Mouse (Mus musculus) urinary bladder, postnatal 10 days (tissue): ENCODE data around the gene F2r.
A peak's percentile ranks its signal among the peaks of the same experiment; 100 is the strongest.

Experiments used
- DNase-seq: peaks from one replicate; pipeline ENCODE4 v3.0.0; 2022; ENCODE audit warnings: low spot score

The F2r gene

DNA sequence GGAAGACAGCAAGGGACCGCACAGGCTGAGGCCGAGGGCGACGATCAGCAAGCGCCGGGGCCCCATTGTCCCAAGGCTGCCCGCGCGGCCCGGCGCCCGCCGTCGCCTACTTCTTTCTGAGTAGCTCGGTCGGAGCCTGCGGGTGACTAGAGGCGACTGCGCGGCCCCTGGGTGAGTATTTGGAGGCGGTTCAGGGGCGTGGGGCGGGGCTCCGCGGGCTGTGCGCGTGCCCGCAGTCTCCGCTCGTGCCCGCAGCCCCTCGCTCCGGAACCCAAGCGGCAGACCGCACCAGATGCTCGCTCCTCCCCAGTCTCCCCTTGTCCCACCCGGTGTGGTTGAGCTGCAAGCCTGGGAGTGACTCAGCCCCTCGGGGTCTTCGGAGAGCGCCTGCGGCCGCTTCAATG is at the start of gene F2r:
TSS of gene F2r (minus strand) at position 179 of the 404 bp plus-strand sequence.
- peak; percentile 25 for DNase-seq

DNA sequence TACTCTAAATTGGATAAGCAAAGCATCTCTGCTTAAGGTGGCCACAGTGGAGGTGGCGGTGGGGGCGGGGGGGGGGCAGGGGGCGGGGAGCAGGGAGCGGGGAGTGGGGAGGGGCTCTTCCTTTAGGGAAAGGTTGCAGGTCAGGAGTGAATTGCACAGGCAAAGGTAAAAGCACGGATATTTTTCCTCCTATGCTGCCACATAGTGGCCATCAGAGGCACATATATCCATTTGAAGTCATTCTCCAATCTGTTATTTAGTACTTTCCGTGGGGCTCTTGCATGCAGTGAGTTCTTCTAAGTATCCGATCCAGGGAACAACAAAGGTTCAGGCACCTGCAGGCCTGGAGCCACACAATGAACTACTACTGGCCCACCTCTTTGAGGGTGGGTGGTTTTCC is 49.0 kb upstream of the F2r start:
- no peak for DNase-seq

DNA sequence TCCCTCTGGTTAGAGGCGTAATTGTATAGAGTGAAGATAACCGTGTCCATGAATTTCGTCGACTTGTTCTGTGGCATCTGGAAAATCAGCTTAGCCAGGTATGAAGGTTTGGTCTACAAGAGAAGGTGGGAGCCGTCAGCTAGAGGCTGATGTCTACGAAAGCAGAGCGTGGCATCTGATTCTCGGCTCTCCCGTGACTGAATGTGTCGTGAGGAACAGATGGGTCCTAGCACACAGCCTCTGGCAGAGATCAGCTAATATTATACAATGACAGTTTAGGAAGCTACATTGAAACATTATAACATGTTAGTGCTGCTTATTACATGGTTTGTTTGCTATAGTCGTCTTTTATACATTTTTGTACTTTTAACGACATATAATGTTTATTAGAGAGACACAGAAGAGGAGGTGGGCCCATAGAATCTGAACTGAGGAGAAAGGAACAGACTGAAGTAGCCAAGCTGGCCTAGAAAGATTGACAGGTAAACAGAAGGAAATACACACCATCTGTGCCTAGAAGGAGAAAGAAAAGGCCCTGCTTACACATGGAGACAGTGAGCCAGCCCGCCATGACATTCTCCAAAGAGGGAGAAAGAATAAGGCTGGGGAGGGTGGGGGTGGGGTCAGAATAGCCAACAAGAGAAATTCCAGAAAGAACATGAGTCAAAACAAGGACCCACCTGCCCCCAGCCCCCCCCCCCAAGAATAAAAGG is 47.5 kb upstream of the F2r start:
- no peak for DNase-seq

GRCm38 (mm10) chr13:95663834-95664233 is 45.5 kb upstream of the F2r start:
- DNase-seq = no peak

DNA sequence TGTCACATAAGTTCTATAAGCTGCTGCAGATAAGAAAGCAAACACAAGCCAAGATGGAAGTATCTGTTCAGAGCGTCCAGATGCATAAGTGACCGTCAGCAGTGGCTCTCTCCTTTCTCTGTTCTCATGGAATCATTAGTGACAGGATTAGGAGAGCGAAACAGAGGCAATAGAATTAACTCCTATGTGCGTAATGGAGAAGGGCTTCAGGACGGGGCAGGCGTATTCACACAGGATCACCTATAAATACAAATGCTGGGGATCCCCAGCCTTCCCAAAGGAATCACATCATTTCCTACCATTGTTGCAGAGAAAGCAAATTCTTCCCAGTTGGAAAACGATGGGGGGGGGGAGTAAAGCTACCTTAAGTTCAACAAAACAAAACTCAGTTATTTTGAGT is 41.1 kb upstream of the F2r start:
- DNase-seq = no peak

- no peak for DNase-seq
These were observed 38.9 kb upstream of the F2r start for GRCm38 (mm10) chr13:95657171-95657570.

DNA sequence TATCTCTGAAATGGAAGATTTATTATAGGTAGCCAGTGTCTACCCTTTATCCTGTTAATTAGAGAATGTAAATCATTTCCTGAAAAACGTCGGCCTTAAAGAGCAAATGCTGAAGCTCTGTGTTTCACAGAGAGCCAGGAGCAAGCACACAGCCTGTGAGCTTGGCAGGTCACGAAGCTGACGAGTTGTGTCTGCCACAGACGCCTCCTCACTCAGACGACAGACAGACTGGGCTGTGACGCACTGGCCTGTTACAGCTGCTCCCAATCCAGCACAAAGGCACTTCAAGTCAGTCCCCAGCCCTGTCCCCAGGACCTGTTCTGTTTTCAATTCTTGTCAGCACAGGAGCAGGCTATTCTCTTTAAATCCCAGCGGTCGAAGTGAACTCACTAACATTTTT is 37.0 kb upstream of the F2r start:
- no peak for DNase-seq

GRCm38 (mm10) chr13:95653696-95654095 is 35.4 kb upstream of the F2r start:
- no peak for DNase-seq

- DNase-seq = no peak
These were observed 33.8 kb upstream of the F2r start for GRCm38 (mm10) chr13:95651870-95652668.

- no peak for DNase-seq
These were observed 31.7 kb upstream of the F2r start for GRCm38 (mm10) chr13:95649941-95650340.

DNA sequence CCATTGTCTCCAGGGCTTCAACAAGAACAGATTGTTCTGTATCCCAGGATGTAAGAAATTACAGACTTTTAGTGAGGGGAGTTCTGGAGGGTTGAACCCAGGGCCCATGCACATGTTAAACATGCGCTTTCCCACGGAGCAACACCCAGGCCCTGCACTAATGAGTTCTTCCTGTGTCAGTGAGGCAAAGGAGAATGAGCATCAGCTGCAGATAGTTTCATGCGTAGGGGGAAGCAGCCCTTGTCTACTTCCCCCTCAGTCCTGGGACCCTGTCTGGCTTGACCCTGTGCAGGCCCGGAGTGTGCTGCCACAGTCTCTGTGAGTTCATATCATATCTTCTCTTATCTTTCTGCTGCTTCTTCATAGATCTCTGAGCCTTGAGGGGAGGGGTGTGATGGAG is 29.0 kb upstream of the F2r start:
- no peak for DNase-seq

- DNase-seq = no peak
These were observed 28.4 kb upstream of the F2r start for GRCm38 (mm10) chr13:95646687-95647111.

- DNase-seq = no peak
These were observed 25.5 kb upstream of the F2r start for GRCm38 (mm10) chr13:95643740-95644139.

DNA sequence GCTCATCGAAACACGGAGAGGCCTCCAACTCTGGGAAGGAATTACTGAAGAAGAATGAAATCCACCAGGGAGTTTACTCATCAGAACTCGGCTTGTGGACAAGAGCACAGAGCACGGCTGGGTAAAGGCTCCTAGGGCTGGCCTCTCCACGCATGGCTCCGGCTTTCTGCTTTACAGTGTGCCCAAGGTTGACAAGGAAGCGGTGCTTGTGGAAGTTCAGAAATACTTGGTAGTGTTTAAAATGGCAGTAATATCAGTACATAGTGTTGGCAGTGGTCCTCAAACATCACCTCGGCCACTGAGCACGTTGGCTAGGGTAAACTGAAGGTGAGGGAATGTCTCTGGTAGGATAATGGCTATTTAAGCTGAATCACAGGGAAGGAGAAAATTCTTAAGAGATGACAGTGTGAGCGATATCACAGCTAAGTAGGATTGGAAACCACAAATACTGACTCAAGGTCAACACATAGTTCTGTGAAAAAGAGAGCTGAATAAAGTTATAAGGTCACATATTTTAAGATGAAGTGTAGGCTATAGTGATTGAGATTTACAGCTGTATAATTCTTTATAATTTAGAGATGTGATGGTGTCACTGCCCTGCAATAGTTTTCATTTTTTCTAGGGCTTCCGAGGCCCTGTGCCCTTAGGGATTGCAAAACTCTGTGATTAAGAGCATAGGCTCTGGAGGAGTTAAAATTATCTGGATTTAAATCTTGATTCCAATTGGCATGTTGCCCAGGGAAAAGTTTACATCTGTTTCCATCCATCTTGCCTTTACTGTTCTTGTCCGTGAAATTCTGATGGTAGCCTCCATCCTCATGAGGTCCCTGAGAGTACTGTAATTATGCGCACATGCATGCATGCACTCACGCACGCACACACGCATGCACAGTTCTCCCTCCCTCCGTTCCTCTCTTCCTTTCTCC is 23.0 kb upstream of the F2r start:
- no peak for DNase-seq

DNA sequence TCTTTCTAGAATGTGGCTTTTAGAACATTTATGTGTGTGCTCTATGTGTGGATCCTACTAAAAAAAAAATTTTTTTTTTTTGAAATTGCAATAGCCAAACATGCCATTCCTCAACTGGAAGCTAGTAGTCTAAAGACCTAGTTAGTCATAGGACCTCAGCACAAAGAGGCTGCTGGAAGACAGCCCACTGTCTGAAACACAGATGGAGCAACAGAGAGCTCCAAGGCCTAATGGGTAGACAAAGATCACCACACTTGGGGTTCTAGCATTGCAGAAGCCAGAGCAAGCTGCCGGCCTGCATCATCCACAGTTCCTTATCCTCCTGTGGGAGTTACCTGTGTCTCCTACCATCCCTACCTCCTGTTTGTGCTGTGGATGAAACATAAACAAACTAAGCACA is 22.1 kb upstream of the F2r start:
- DNase-seq = no peak

DNA sequence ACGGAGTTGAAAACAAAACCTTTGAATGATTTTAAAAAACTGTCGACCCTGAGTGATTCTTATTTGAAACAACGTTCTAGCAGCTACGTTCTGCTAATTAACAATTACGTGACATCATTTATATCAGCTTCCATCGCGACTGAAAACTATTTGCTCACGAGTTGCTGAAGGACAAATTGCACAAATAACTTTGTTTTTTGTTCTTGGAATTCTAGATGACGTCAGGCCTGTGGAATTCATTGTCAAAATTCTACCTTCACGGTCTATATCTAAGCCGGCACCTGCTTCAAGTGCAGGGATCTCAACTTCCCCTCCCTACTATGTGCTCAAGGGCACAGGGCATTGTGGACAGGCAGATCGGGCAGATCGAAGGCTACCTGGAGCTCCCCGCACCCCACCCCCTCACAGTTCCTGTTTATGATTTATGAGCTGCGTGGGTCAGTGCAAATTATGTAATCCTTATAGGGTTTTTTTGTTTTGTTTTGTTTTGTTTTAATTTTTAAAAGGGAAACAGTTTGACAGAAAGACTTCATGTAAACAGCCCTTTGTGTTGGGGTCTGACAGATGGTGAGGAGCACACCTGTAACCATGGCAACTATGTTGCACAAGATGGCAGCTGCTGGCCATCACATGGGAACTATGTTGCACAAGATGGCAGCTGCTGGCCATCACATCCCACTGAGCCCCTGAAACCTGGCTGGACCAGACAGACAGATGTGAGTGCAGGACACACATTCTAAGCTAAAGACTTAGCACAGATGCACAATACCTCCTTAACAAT is 21.2 kb upstream of the F2r start:
- no peak for DNase-seq

GRCm38 (mm10) chr13:95638894-95639293 is 20.6 kb upstream of the F2r start:
- DNase-seq = no peak

GRCm38 (mm10) chr13:95637737-95638136 is 19.4 kb upstream of the F2r start:
- DNase-seq = no peak

GRCm38 (mm10) chr13:95635301-95635700 is 17.0 kb upstream of the F2r start:
- DNase-seq = no peak

DNA sequence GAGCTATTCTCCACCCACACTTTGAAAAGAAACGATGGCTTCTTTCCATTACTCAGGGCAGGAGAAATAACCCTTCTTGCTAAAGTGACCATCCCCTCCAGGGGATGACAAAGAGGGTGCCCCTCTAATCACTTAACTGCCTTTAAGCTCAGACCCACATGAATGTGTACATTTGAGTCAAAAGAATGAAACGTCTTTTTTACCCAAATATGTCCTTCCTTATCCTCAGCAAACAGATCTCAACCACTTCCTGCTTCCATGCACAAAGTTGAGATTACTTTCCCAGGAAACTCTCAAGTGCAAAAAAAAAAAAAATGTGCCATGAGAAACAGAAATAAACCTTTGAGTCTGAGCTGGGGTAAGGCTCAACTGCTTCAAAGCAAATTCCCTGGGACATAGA is 16.2 kb upstream of the F2r start:
- DNase-seq = no peak

- DNase-seq = no peak
These were observed 15.1 kb upstream of the F2r start for GRCm38 (mm10) chr13:95633384-95633783.

DNA sequence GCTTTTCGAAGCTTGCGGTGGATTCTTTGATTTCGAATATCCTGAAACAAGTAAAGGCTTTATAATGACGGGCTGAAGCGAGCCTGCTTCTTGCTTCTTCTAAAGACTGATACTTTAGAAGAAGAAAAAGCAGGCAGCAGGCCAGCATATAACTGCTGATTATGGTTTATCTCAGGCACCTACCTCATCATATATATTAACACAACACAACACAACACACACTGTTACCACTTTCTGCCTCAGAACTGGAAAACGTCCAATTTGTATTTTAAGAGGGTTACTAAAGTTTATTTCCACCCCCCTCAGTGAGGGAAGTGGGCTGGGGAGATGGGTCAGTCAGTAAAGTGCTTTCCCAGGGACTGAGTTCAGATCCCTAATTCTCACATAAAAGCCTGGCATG is 13.9 kb upstream of the F2r start:
- DNase-seq = no peak
